Mouse (Mus musculus) neutrophil, adult 5-6 weeks (primary cell): ENCODE measurements around the gene Sppl3. TPM values are rescaled to one million over a fixed set of nuclear protein-coding genes. Genes with fewer than 3 reads are reported as not detected.
A peak's percentile ranks its signal among the peaks of the same experiment; 100 is the strongest.

Experiments
- ATAC-seq: fragments of 151-379, 151-347 bp; 2 replicates; pipeline ENCODE4 v1.8.0; 2017; ENCODE audit warnings: mild to moderate bottlenecking, moderate TSS enrichment; ENCODE audit not compliant: insufficient number of reproducible peaks, poor library complexity, low FRiP score, severe bottlenecking; ENCODE audit errors: extremely low read depth
- total RNA-seq: library from RNA; stranded (forward); fragments of 200-1000 nt; gene quantifications from 2 replicates; pipeline ENCODE4 v1.2.3, GENCODE M21; 2017

The Sppl3 gene
- total RNA-seq, 1 experiment from 2014 or later = 34.7 TPM

GRCm38 (mm10) chr5:115027109-115027508 lies 16.2 kb downstream of the Sppl3 start:
- no peak for ATAC-seq

GRCm38 (mm10) chr5:115028920-115029319 lies 18.0 kb downstream of the Sppl3 start:
- no peak for ATAC-seq

GRCm38 (mm10) chr5:115029509-115029908 lies 18.6 kb downstream of the Sppl3 start:
- no peak for ATAC-seq

GRCm38 (mm10) chr5:115031576-115031975 lies 20.6 kb downstream of the Sppl3 start:
- no peak for ATAC-seq

- ATAC-seq = no peak
Measured at GRCm38 (mm10) chr5:115032620-115033019, 21.7 kb downstream of the Sppl3 start.

GRCm38 (mm10) chr5:115035217-115035616 lies 24.3 kb downstream of the Sppl3 start:
- no peak for ATAC-seq

GRCm38 (mm10) chr5:115037099-115037498 lies 26.2 kb downstream of the Sppl3 start:
- ATAC-seq = no peak

GRCm38 (mm10) chr5:115040756-115041155 lies 29.8 kb downstream of the Sppl3 start:
- ATAC-seq = no peak

- ATAC-seq = no peak
Measured at GRCm38 (mm10) chr5:115043626-115044025, 32.7 kb downstream of the Sppl3 start.

GRCm38 (mm10) chr5:115045146-115045677 lies 34.3 kb downstream of the Sppl3 start:
- ATAC-seq = no peak

- ATAC-seq = no peak
Measured at GRCm38 (mm10) chr5:115049692-115050091, 38.8 kb downstream of the Sppl3 start.

- no peak for ATAC-seq
Measured at GRCm38 (mm10) chr5:115050776-115051175, 39.8 kb downstream of the Sppl3 start.

- no peak for ATAC-seq
Measured at GRCm38 (mm10) chr5:115052546-115052945, 41.6 kb downstream of the Sppl3 start.

GRCm38 (mm10) chr5:115053791-115054396 lies 43.0 kb downstream of the Sppl3 start:
- ATAC-seq = no peak

GRCm38 (mm10) chr5:115055418-115055817 lies 44.5 kb downstream of the Sppl3 start:
- no peak for ATAC-seq

GRCm38 (mm10) chr5:115057153-115057552 lies 46.2 kb downstream of the Sppl3 start:
- ATAC-seq = no peak

- ATAC-seq = peak; percentile 56; the same call in 1 of the 2 replicates
Measured at GRCm38 (mm10) chr5:115058584-115059297, 47.8 kb downstream of the Sppl3 start.

- ATAC-seq = no peak
Measured at GRCm38 (mm10) chr5:115060067-115060695, 49.2 kb downstream of the Sppl3 start.

- no peak for ATAC-seq
Measured at GRCm38 (mm10) chr5:115060977-115061376, 50.0 kb downstream of the Sppl3 start.

- no peak for ATAC-seq
Measured at GRCm38 (mm10) chr5:115062566-115062965, 51.6 kb downstream of the Sppl3 start.
